Mouse (Mus musculus): ENCODE results near the gene Zfp583. TPM values are rescaled to one million over a fixed set of nuclear protein-coding genes. Genes with fewer than 3 reads are reported as not detected.

Gene Zfp583
- polyA plus RNA-seq, 1 experiment from 2014 or later, result 5.3 TPM

DNA sequence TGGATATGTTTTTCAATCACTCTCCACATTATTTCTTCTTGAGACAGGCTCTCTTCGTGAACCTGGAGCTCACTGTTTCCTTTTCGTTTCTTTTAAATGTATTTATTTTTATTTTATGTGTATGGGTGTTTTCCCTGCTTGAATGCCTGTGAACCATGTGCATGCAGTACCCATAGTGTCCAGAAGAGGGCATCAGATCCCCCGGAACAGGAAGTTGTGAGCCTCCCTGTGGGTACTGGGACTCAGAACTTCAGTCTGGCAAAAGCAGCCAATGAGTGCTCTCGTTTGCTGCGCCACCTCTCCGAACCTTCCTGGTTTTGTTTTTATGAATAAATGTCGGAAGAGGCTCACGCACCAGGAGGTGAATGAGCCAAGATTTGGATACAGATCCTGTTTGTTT, 65.4 kb downstream of the Zfp583 start:
- no peak overlapping the region for H3K4me3 ChIP-seq (ENCODE audit: low read depth, low read length)
- WGBS, result 65% methylated on average over 8 of the region's 8 CpGs
- H3K27ac ChIP-seq (ENCODE audit: low read depth), result no peak overlapping the region
- H3K27me3 ChIP-seq (ENCODE audit: insufficient read depth, low read length), result no peaks in the 10 kb centered on the region
- ATAC-seq (ENCODE audit: insufficient read depth), result no peak
- H3K4me2 ChIP-seq, result no peak overlapping the region
- TF ChIP-seq CTCF (IDR thresholded peaks at IDR 0.05; ENCODE audit: low read depth), result peak; percentile 52
- DNase-seq, result peak; percentile 31
- no peaks in the 10 kb centered on the region for H3K4me1 ChIP-seq (ENCODE audit: insufficient read depth)
- no peak overlapping the region for H3K9ac ChIP-seq
- H3K9me3 ChIP-seq (ENCODE audit: low read depth, low read length), result no peaks in the 10 kb centered on the region
- no peaks in the 10 kb centered on the region for H3K36me3 ChIP-seq (ENCODE audit: insufficient read depth)

Other genes starting within 250 kb of the Zfp583 start
- gene Zfp787, start 175.3 kb downstream of the Zfp583 start, polyA plus RNA-seq (2014; fragmentation: Nextera tagmentation; extraction: Ambion mirVana), result 12.7 and 14.9 TPM in 2 replicates
- gene Zfp444, start 159.1 kb downstream of the Zfp583 start, polyA plus RNA-seq (2014; fragmentation: Nextera tagmentation; extraction: Ambion mirVana), result 57.3 TPM in 2 replicates
- gene Galp, start 134.2 kb downstream of the Zfp583 start, polyA plus RNA-seq (2014; fragmentation: Nextera tagmentation; extraction: Ambion mirVana), result not detected in 2 replicates
- not detected in 2 replicates for gene Zscan5b, start 109.0 kb downstream of the Zfp583 start, polyA plus RNA-seq (2014; fragmentation: Nextera tagmentation; extraction: Ambion mirVana)
- not detected in 2 replicates for gene Epp13, start 78.6 kb downstream of the Zfp583 start, polyA plus RNA-seq (2014; fragmentation: Nextera tagmentation; extraction: Ambion mirVana)
- gene Zfp667, start 44.7 kb downstream of the Zfp583 start, polyA plus RNA-seq (2014; fragmentation: Nextera tagmentation; extraction: Ambion mirVana), result 5.8 and 6.0 TPM in 2 replicates
- gene Gm3854, start 12.5 kb upstream of the Zfp583 start, polyA plus RNA-seq (2014; fragmentation: Nextera tagmentation; extraction: Ambion mirVana), result 1.2 and 1.6 TPM in 2 replicates
- gene Zfp78, start 32.0 kb upstream of the Zfp583 start, polyA plus RNA-seq (2014; fragmentation: Nextera tagmentation; extraction: Ambion mirVana), result 2.1 and 2.7 TPM in 2 replicates
- 9.6 and 11.9 TPM in 2 replicates for gene Zfp28, start 52.0 kb upstream of the Zfp583 start, polyA plus RNA-seq (2014; fragmentation: Nextera tagmentation; extraction: Ambion mirVana)
- gene Smim17, start 67.4 kb upstream of the Zfp583 start, polyA plus RNA-seq (2014; fragmentation: Nextera tagmentation; extraction: Ambion mirVana), result 0.22 and 0.61 TPM in 2 replicates
- not detected in 2 replicates for gene Gm20715, start 79.0 kb upstream of the Zfp583 start, polyA plus RNA-seq (2014; fragmentation: Nextera tagmentation; extraction: Ambion mirVana)
- not detected in 2 replicates for gene Olfr1344, start 107.4 kb upstream of the Zfp583 start, polyA plus RNA-seq (2014; fragmentation: Nextera tagmentation; extraction: Ambion mirVana)
- not detected in 2 replicates for gene Olfr1336, start 124.9 kb upstream of the Zfp583 start, polyA plus RNA-seq (2014; fragmentation: Nextera tagmentation; extraction: Ambion mirVana)
- gene Olfr1346, start 135.8 kb upstream of the Zfp583 start, polyA plus RNA-seq (2014; fragmentation: Nextera tagmentation; extraction: Ambion mirVana), result not detected in 2 replicates
- not detected in 2 replicates for gene Olfr5, start 155.7 kb upstream of the Zfp583 start, polyA plus RNA-seq (2014; fragmentation: Nextera tagmentation; extraction: Ambion mirVana)
- not detected in 2 replicates for gene Olfr1347, start 168.5 kb upstream of the Zfp583 start, polyA plus RNA-seq (2014; fragmentation: Nextera tagmentation; extraction: Ambion mirVana)
- gene Olfr1348, start 177.5 kb upstream of the Zfp583 start, polyA plus RNA-seq (2014; fragmentation: Nextera tagmentation; extraction: Ambion mirVana), result not detected in 2 replicates
- not detected in 2 replicates for gene Olfr1349, start 191.7 kb upstream of the Zfp583 start, polyA plus RNA-seq (2014; fragmentation: Nextera tagmentation; extraction: Ambion mirVana)
- not detected in 2 replicates for gene Olfr1350, start 233.6 kb upstream of the Zfp583 start, polyA plus RNA-seq (2014; fragmentation: Nextera tagmentation; extraction: Ambion mirVana)

All from lung, embryonic 14.5 days (tissue).